Mouse (Mus musculus): ENCODE results near the gene Gm10840. TPM values are rescaled to one million over a fixed set of nuclear protein-coding genes. Genes with fewer than 3 reads are reported as not detected.
"Not testable (repeated sequence)": the region's sequence is repeated elsewhere in the genome, so short reads cannot be mapped to it uniquely, and the experiment has no call there.

Gm10840 gene
- total and polyA plus RNA-seq, 2 experiments from 2014 or later, result not detected

DNA sequence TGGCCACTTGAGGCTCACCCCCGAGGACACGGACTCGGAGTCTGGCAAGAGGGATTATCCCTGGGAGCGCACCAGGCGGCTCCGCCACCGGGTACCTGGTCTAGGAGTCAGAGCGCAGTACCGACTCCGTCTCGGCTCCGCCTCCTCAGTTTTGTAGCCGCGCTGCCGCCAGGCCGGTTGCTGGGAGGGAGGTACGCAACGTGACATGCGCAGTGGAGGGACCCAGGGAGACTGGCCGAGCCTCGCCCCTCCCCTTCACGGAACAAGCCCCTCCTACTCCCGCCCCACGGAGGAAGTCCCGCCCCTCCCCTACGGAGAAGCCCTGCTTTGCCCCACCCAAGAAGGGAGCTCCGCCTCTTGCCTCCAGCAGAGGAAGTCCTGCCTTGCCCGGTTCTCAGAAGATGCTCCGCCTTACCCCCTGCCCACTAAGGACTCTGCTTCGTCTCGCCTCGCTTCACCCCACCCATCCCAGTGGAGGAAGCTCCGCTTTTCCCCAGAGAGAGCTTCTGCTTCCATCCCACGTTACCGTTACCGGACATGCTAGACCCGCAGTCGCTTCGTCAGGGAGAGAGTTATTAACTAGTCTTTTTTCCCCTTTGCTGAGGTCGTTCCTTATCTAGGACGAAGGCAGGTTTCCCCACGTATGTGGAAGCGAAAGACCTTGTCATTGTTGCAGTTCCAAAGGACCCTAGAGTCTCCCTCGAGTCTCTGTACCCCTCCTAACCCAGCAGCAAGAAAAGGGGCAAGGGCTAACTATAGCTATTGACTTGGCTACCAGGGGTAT, 32.9 kb downstream of the Gm10840 start:
- Histone ChIP-seq H3K4me3 (ENCODE audit: low read length) (peak overlapping the region; percentile 71), H3K4me1 (ENCODE audit: insufficient read depth, low read length) (peaks cover 8% of the 10 kb centered on the region), H3K9ac (replicated peaks; ENCODE audit: low read length) (peak overlapping the region; percentile 66), H3K4me2 (ENCODE audit: low read depth, low read length) (peak overlapping the region; percentile 78), H3K9me3 (ENCODE audit: low read length) (no peaks in the 10 kb centered on the region), H3K36me3 (ENCODE audit: insufficient read depth, low read length) (no peaks in the 10 kb centered on the region), H3K27ac (peak overlapping the region; percentile 68), H3K27me3 (ENCODE audit: insufficient read depth, low read length) (no peaks in the 10 kb centered on the region)
- under 1% methylated on average over 44 of the region's 44 CpGs for WGBS
- peak; percentile 97 for ATAC-seq
- DNase-seq (ENCODE audit: low spot score), result peak; percentile 98
- no peak; the same call in none of the 2 replicates for TF ChIP-seq CTCF (IDR thresholded peaks at IDR 0.05; ENCODE audit: low read depth)

DNA sequence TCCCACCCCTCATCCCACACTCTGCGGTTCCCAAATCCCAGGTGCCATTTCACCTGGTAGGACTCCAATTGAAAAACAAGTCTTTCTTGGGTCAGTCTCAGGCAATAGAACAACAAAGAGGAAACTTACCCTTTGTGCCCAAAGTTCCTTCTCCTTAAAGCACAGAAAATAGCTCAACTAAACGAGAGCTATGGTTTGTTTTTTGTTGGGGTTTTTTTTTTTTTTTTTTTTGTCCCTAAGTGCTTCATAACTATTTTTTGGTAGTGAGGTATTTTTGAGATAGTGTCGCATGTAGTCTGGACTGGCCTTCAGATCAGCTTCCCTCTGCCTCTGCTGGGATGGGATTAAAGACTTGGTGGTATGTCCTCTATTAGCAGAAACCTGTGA, 33.5 kb downstream of the Gm10840 start:
- ATAC-seq, result no peak
- 30% methylated on average over 3 of the region's 3 CpGs for WGBS

DNA sequence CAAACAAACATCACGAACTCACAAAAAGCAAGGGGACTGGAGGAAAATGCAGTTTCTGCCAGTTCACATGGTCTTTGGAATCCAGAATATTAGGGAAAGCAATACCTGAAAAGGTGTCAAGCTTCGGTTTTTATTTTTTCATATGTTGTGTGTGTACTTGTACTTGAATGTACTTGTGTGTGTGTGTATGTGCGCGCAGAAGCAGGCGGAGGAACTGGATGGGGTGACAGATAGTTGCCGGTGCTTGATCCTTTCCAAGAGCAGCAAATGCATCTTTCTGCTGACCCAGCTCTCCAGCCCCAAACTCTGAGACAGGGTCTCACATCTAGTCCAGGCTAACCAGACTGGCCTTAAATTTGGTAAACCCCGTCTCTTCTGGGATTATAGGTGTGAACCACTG, 34.2 kb downstream of the Gm10840 start:
- H3K27ac ChIP-seq, result no peak overlapping the region
- peaks cover 8% of the 10 kb centered on the region for H3K4me1 ChIP-seq (ENCODE audit: insufficient read depth, low read length)
- no peak for DNase-seq (ENCODE audit: low spot score)
- ATAC-seq, result no peak
- no peak for TF ChIP-seq CTCF (IDR thresholded peaks at IDR 0.05; ENCODE audit: low read depth)
- no peak overlapping the region for H3K4me3 ChIP-seq (ENCODE audit: low read length)
- H3K4me2 ChIP-seq (ENCODE audit: low read depth, low read length), result no peak overlapping the region
- no peaks in the 10 kb centered on the region for H3K27me3 ChIP-seq (ENCODE audit: insufficient read depth, low read length)
- no peaks in the 10 kb centered on the region for H3K36me3 ChIP-seq (ENCODE audit: insufficient read depth, low read length)
- no peak overlapping the region for H3K9ac ChIP-seq (replicated peaks; ENCODE audit: low read length)
- H3K9me3 ChIP-seq (ENCODE audit: low read length), result no peaks in the 10 kb centered on the region
- 92% methylated on average over 7 of the region's 7 CpGs for WGBS

More for the DNA sequence above, 33.5 kb downstream of the Gm10840 start:
- Histone ChIP-seq H3K9ac (replicated peaks; ENCODE audit: low read length) (peak overlapping the region; percentile 66), H3K27ac (peak overlapping the region; percentile 68), H3K36me3 (ENCODE audit: insufficient read depth, low read length) (no peaks in the 10 kb centered on the region), H3K9me3 (ENCODE audit: low read length) (no peaks in the 10 kb centered on the region), H3K4me2 (ENCODE audit: low read depth, low read length) (peak overlapping the region; percentile 78), H3K4me1 (ENCODE audit: insufficient read depth, low read length) (peaks cover 8% of the 10 kb centered on the region), H3K27me3 (ENCODE audit: insufficient read depth, low read length) (no peaks in the 10 kb centered on the region), H3K4me3 (ENCODE audit: low read length) (peak overlapping the region; percentile 71)
- TF ChIP-seq CTCF (IDR thresholded peaks at IDR 0.05; ENCODE audit: low read depth), result no peak
- no peak for DNase-seq (ENCODE audit: low spot score)

GRCm38 (mm10) chr11:106195341-106195740, 34.7 kb downstream of the Gm10840 start:
- DNase-seq (ENCODE audit: low spot score), result no peak
- Histone ChIP-seq H3K9ac (replicated peaks; ENCODE audit: low read length) (no peak overlapping the region), H3K27ac (no peak overlapping the region), H3K4me2 (ENCODE audit: low read depth, low read length) (no peak overlapping the region), H3K4me1 (ENCODE audit: insufficient read depth, low read length) (peaks cover 8% of the 10 kb centered on the region), H3K4me3 (ENCODE audit: low read length) (no peak overlapping the region), H3K36me3 (ENCODE audit: insufficient read depth, low read length) (no peaks in the 10 kb centered on the region), H3K27me3 (ENCODE audit: insufficient read depth, low read length) (no peaks in the 10 kb centered on the region), H3K9me3 (ENCODE audit: low read length) (no peaks in the 10 kb centered on the region)
- no peak for TF ChIP-seq CTCF (IDR thresholded peaks at IDR 0.05; ENCODE audit: low read depth)
- ATAC-seq, result no peak

- Histone ChIP-seq H3K9ac (replicated peaks; ENCODE audit: low read length) (no peak overlapping the region), H3K9me3 (ENCODE audit: low read length) (no peaks in the 10 kb centered on the region), H3K4me2 (ENCODE audit: low read depth, low read length) (no peak overlapping the region), H3K4me3 (ENCODE audit: low read length) (no peak overlapping the region), H3K27me3 (ENCODE audit: insufficient read depth, low read length) (no peaks in the 10 kb centered on the region), H3K4me1 (ENCODE audit: insufficient read depth, low read length) (no peaks in the 10 kb centered on the region), H3K27ac (no peak overlapping the region), H3K36me3 (ENCODE audit: insufficient read depth, low read length) (peaks cover 21% of the 10 kb centered on the region; the same call in 1 of the 2 replicates)
- ATAC-seq (no peak), DNase-seq (ENCODE audit: low spot score) (no peak)
- WGBS, result 96% methylated on average over 4 of the region's 4 CpGs
- no peak for TF ChIP-seq CTCF (IDR thresholded peaks at IDR 0.05; ENCODE audit: low read depth)
Measured at GRCm38 (mm10) chr11:106198277-106198676, 37.6 kb downstream of the Gm10840 start.

DNA sequence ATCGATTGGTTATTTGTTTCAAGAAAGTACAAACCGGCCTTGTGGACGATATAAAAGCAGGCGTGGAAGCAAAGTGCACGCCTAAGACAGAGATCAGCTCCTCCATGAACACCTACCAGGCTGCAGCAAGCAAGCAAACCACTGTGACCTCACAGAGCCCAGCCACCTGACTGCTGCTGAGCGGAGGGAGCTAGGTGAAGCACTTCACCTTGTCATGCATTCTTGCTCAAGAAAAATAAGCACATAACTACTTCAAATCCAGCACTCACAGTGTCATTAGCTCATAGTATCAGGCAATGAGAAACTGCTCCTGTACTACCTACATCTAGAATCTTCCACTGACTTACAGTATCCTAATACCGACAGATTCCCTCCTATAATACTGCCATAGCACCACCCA, 39.3 kb downstream of the Gm10840 start:
- DNase-seq (ENCODE audit: low spot score); H3K27ac ChIP-seq; H3K4me2 ChIP-seq (ENCODE audit: low read depth, low read length); H3K27me3 ChIP-seq (ENCODE audit: insufficient read depth, low read length); H3K4me1 ChIP-seq (ENCODE audit: insufficient read depth, low read length); H3K9ac ChIP-seq (replicated peaks; ENCODE audit: low read length); H3K9me3 ChIP-seq (ENCODE audit: low read length); H3K4me3 ChIP-seq (ENCODE audit: low read length); ATAC-seq: not testable (repeated sequence)
- 93% methylated on average over 7 of the region's 7 CpGs for WGBS
- H3K36me3 ChIP-seq (ENCODE audit: insufficient read depth, low read length), result peaks cover 34% of the 10 kb centered on the region

DNA sequence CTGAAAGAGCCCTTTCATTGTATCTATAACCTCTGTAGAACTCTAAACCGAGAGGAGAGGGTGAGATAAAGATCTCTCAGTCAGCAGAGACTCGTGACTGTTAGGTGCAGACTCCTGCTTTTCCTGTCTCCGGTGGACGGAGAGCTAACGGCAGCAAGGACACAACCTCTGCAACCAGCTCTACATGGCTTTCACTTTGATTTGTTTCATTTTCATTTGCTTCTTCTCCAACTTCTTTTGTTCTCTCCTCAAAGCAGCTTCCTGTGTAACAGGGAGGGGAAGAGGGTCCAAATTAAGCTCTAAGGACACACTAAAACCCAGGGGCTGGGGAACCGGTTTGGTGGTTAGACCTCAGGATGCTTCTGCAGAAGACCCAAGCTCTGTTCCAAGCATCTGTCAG, 40.1 kb downstream of the Gm10840 start:
- DNase-seq (ENCODE audit: low spot score), result no peak
- 90% methylated on average over 6 of the region's 6 CpGs for WGBS
- H3K36me3 ChIP-seq (ENCODE audit: insufficient read depth, low read length), result peaks cover 42% of the 10 kb centered on the region

More for the DNA sequence above, 40.1 kb downstream of the Gm10840 start:
- Histone ChIP-seq H3K27me3 (ENCODE audit: insufficient read depth, low read length) (no peaks in the 10 kb centered on the region), H3K9me3 (ENCODE audit: low read length) (no peaks in the 10 kb centered on the region), H3K9ac (replicated peaks; ENCODE audit: low read length) (no peak overlapping the region), H3K27ac (no peak overlapping the region), H3K4me1 (ENCODE audit: insufficient read depth, low read length) (no peaks in the 10 kb centered on the region), H3K4me3 (ENCODE audit: low read length) (no peak overlapping the region), H3K4me2 (ENCODE audit: low read depth, low read length) (no peak overlapping the region)
- no peak for ATAC-seq
- no peak for TF ChIP-seq CTCF (IDR thresholded peaks at IDR 0.05; ENCODE audit: low read depth)

All from hindbrain, postnatal 0 days (tissue).